Mouse (Mus musculus): ENCODE measurements at regions not wholly inside any gene's neighbourhood (a gene's known extent, or its start where the extent isn't known, plus 50 kb on each side); places are given as distances from the start of the nearest gene placed in this dataset.

GRCm38 (mm10) chr17:84081751-84082352, 105.9 kb downstream of the Zfp36l2 start:
- TF ChIP-seq POLR2A (IDR thresholded peaks at IDR 0.05; ENCODE audit: extremely low read depth, insufficient read depth, low read length) (no peak), CTCF (IDR thresholded peaks at IDR 0.05; ENCODE audit: extremely low read depth, insufficient read depth, low read length) (no peak)

Measured in cortical plate, adult 2 months (tissue).